15 mouse cellular contexts compared by ENCODE assay signal in the genomic region with DNA sequence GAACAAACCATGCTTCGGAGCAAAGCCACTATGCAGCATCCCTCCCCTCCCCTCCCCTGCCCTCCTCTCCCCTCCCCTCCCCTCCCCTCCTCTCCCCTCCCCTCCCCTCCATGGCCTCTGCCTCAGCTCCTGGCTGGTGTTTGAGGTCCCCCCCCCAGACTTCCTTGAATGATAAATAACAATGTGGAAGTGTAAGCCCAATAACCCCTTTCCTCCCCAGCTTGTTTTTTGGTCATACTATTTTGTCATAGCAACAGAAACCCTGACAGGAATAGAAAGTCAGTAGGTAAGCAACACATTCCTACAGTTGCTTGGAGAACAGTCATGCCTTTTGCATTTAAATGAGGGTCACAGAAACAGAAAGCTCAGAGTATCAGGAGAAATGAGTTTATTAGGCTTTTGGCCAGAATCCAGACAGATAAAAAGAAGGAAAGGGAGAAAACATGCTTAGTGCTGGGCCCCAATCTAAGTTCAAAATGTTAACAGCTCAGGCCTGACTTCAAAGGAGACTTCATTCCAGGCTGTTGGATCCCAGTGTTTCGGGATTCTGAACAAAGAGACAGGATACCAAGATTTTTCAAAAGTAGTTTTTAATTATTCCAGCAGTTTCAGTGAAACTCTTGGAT. TPM values are rescaled to one million over a fixed set of nuclear protein-coding genes. Genes with fewer than 3 reads are reported as not detected.
DNase-seq lines count a peak whose midpoint lies in the region; ATAC-seq and TF ChIP-seq lines count a peak whose summit lies in the region.
"Had no signal": no experiment of that assay in that cellular context is flagged by ENCODE, and none has a peak within 500 bp of the region (broad histone marks: within the 10 kb centered on the region; RNA-seq: fewer than 3 reads in every experiment).

No protein-coding gene starts in this region.

- H3K79me2 ChIP-seq in heart, adult 2 months (replicated peaks; ENCODE audit: control insufficient read depth, insufficient read depth, low read length) = no peaks in the 10 kb centered on the region

- H3K4me1 ChIP-seq in heart, embryonic 15.5 days (replicated peaks) = peaks cover 37% of the 10 kb centered on the region
- H3K4me1 ChIP-seq in heart, adult 2 months (ENCODE audit: control insufficient read depth, insufficient read depth, low read length) = peaks cover 9% of the 10 kb centered on the region
- H3K4me1 ChIP-seq in liver, embryonic 15.5 days (replicated peaks) = peaks cover 60% of the 10 kb centered on the region

- no peaks in the 10 kb centered on the region for H3K27me3 ChIP-seq in heart, embryonic 15.5 days
- H3K27me3 ChIP-seq in heart, adult 2 months (ENCODE audit: control insufficient read depth, insufficient read depth, low read length) = no peaks in the 10 kb centered on the region
- no peaks in the 10 kb centered on the region for H3K27me3 ChIP-seq in liver, embryonic 15.5 days
- H3K27me3 ChIP-seq: limb, embryonic 12.5 days had no signal

- intact Hi-C loops in heart, adult 2 months (cut with DNase I) = no loop called here

- TF ChIP-seq EP300 in heart, adult 2 months (IDR thresholded peaks at IDR 0.05; ENCODE audit: insufficient read depth, low read depth, low read length) = no peak

- no peak for ATAC-seq in heart, embryonic 15.5 days (replicated peaks; ENCODE audit: insufficient number of reproducible peaks, insufficient read depth, low FRiP score, low read depth)
- no peak for ATAC-seq in liver, embryonic 15.5 days (ENCODE audit: insufficient read depth)

- H3K27ac ChIP-seq in heart, embryonic 15.5 days = peak overlapping the region; percentile 53
- no peak overlapping the region for H3K27ac ChIP-seq in heart, adult 2 months
- peak overlapping the region; percentile 69 for H3K27ac ChIP-seq in layer of hippocampus, adult 2 months
- peak overlapping the region; percentile 99 for H3K27ac ChIP-seq in liver, embryonic 15.5 days (replicated peaks)
- H3K27ac ChIP-seq: forebrain, embryonic 12.5 days; limb, embryonic 12.5 days had no signal

- no peaks in the 10 kb centered on the region for H3K36me3 ChIP-seq in heart, embryonic 15.5 days
- H3K36me3 ChIP-seq in heart, adult 2 months (ENCODE audit: control insufficient read depth, insufficient read depth, low read length) = no peaks in the 10 kb centered on the region
- H3K36me3 ChIP-seq in liver, embryonic 15.5 days (replicated peaks) = peaks cover 12% of the 10 kb centered on the region
- H3K36me3 ChIP-seq: forebrain, embryonic 12.5 days; limb, embryonic 12.5 days had no signal

- H3K9ac ChIP-seq in heart, embryonic 15.5 days = no peak overlapping the region
- H3K9ac ChIP-seq in heart, adult 2 months (ENCODE audit: low read depth, low read length) = no peak overlapping the region
- no peak overlapping the region for H3K9ac ChIP-seq in liver, embryonic 15.5 days
- H3K9ac ChIP-seq: forebrain, embryonic 12.5 days; limb, embryonic 12.5 days had no signal

- TF ChIP-seq POLR2A in heart, adult 2 months (IDR thresholded peaks at IDR 0.05; ENCODE audit: insufficient read depth, low read depth, low read length) = no peak

- 39% methylated on average over 2 of the region's 2 CpGs for WGBS in heart, embryonic 15.5 days
- WGBS in heart, adult 2 months = 25% methylated on average over 2 of the region's 2 CpGs
- 31% methylated on average over 2 of the region's 2 CpGs for WGBS in liver, embryonic 15.5 days (ENCODE audit: insufficient replicate concordance)

- no peak for TF ChIP-seq CTCF in heart, adult 2 months (IDR thresholded peaks at IDR 0.05)
- TF ChIP-seq CTCF in layer of hippocampus, adult 2 months (conservative IDR thresholded peaks at IDR 0.05) = no peak

- no peak overlapping the region for H3K4me2 ChIP-seq in heart, embryonic 15.5 days
- peak overlapping the region; percentile 85; the same call in 1 of the 2 replicates for H3K4me2 ChIP-seq in liver, embryonic 15.5 days
- H3K4me2 ChIP-seq: forebrain, embryonic 12.5 days; limb, embryonic 12.5 days had no signal

- H3K9me3 ChIP-seq in heart, embryonic 15.5 days (replicated peaks) = no peaks in the 10 kb centered on the region
- no peaks in the 10 kb centered on the region for H3K9me3 ChIP-seq in liver, embryonic 15.5 days (replicated peaks)
- H3K9me3 ChIP-seq: forebrain, embryonic 12.5 days; limb, embryonic 12.5 days had no signal

- no peak overlapping the region for H3K4me3 ChIP-seq in heart, embryonic 15.5 days
- no peak overlapping the region for H3K4me3 ChIP-seq in heart, adult 2 months
- H3K4me3 ChIP-seq in layer of hippocampus, adult 2 months = no peak overlapping the region
- no peak overlapping the region for H3K4me3 ChIP-seq in liver, embryonic 15.5 days (replicated peaks)
- H3K4me3 ChIP-seq: forebrain, embryonic 12.5 days; limb, embryonic 12.5 days had no signal

- no peak for DNase-seq in heart, adult 2 months
- DNase-seq in layer of hippocampus, adult 2 months (ENCODE audit: low spot score in 2 of 2) = no peak
- DNase-seq in layer of hippocampus, adult 9-11 months = no peak
- DNase-seq in adipocyte (ENCODE audit: low spot score) = peak; percentile 27
- DNase-seq in left cerebral cortex, adult 11 months (ENCODE audit: low spot score) = no peak
- no peak for DNase-seq in frontal cortex, postnatal 14 days (ENCODE audit: low spot score in 2 of 2)
- DNase-seq: adrenal gland, postnatal 25 days; cerebellum, adult 9-10 months; gastrocnemius, postnatal 14 days had no signal

RNA-seq across cellular contexts. Expression of gene Iba57, which starts 2.2 kb away (rescaled TPM):
- polyA plus RNA-seq in heart, embryonic 15.5 days (2015; fragmentation: Nextera tagmentation; extraction: Ambion mirVana) = 7.3 and 8.5 TPM in 2 replicates
- 10 to 100 TPM; 14.8 to 17.9 TPM for total RNA-seq in heart, adult 2 months (2021)
- 10.6 and 11.8 TPM in 2 replicates for polyA plus RNA-seq in heart, adult 2 months (2012; rRNA removed)
- 1 to 10 TPM; 7.8 to 8.7 TPM for total RNA-seq in layer of hippocampus, adult 2 months (2021)
- polyA plus RNA-seq in liver, embryonic 15.5 days (2015; fragmentation: Nextera tagmentation; extraction: Ambion mirVana) = 12.1 and 14.5 TPM in 2 replicates

RNA-seq across cellular contexts. Expression of gene Gjc2, which starts 17.3 kb away (rescaled TPM):
- 0.77 TPM in 2 replicates for polyA plus RNA-seq in heart, embryonic 15.5 days (2015; fragmentation: Nextera tagmentation; extraction: Ambion mirVana)
- under 1 TPM; 0.45 to 0.57 TPM for total RNA-seq in heart, adult 2 months (2021)
- 0.72 and 0.73 TPM in 2 replicates for polyA plus RNA-seq in heart, adult 2 months (2012; rRNA removed)
- total RNA-seq in layer of hippocampus, adult 2 months (2021) = 10 to 100 TPM; 10.2 to 10.8 TPM
- 0.10 and 0.17 TPM in 2 replicates for polyA plus RNA-seq in liver, embryonic 15.5 days (2015; fragmentation: Nextera tagmentation; extraction: Ambion mirVana)
- total RNA-seq: megakaryocyte progenitor cell, adult 5-6 weeks had no signal
- polyA plus RNA-seq: embryonic facial prominence, embryonic 11.5 days had no signal

RNA-seq across cellular contexts. Expression of gene Guk1, which starts 26.3 kb away (rescaled TPM):
- 109 and 125 TPM in 2 replicates for polyA plus RNA-seq in heart, embryonic 15.5 days (2015; fragmentation: Nextera tagmentation; extraction: Ambion mirVana)
- 100 to 1,000 TPM in 1 of 2 experiments, 10 to 100 TPM in 1; 97.5 to 113 TPM for total RNA-seq in heart, adult 2 months (2021)
- 120 and 127 TPM in 2 replicates for polyA plus RNA-seq in heart, adult 2 months (2012; rRNA removed)
- total RNA-seq in layer of hippocampus, adult 2 months (2021) = 100 to 1,000 TPM; 134 to 136 TPM
- 54.2 and 60.8 TPM in 2 replicates for polyA plus RNA-seq in liver, embryonic 15.5 days (2015; fragmentation: Nextera tagmentation; extraction: Ambion mirVana)

RNA-seq across cellular contexts. Expression of gene Obscn, which starts 29.5 kb away (rescaled TPM):
- 64.8 and 65.2 TPM in 2 replicates for polyA plus RNA-seq in heart, embryonic 15.5 days (2015; fragmentation: Nextera tagmentation; extraction: Ambion mirVana)
- 100 to 1,000 TPM; 667 to 894 TPM for total RNA-seq in heart, adult 2 months (2021)
- polyA plus RNA-seq in heart, adult 2 months (2012; rRNA removed) = 315 and 368 TPM in 2 replicates
- total RNA-seq in layer of hippocampus, adult 2 months (2021) = 1 to 10 TPM; 1.2 to 1.5 TPM
- polyA plus RNA-seq in liver, embryonic 15.5 days (2015; fragmentation: Nextera tagmentation; extraction: Ambion mirVana) = 0.28 and 0.30 TPM in 2 replicates
- polyA plus RNA-seq: forebrain, embryonic 12.5 days had no signal

RNA-seq across cellular contexts. Expression of gene Mrpl55, which starts 36.6 kb away (rescaled TPM):
- polyA plus RNA-seq in heart, embryonic 15.5 days (2015; fragmentation: Nextera tagmentation; extraction: Ambion mirVana) = 99.8 and 114 TPM in 2 replicates
- 100 to 1,000 TPM; 113 to 117 TPM for total RNA-seq in heart, adult 2 months (2021)
- 78.1 and 110 TPM in 2 replicates for polyA plus RNA-seq in heart, adult 2 months (2012; rRNA removed)
- 10 to 100 TPM; 37.3 to 39.3 TPM for total RNA-seq in layer of hippocampus, adult 2 months (2021)
- polyA plus RNA-seq in liver, embryonic 15.5 days (2015; fragmentation: Nextera tagmentation; extraction: Ambion mirVana) = 50.5 and 51.0 TPM in 2 replicates
